Mouse (Mus musculus) MEL (cell line): ENCODE measurements around the gene Zdhhc11.
"Not testable (repeated sequence)": the region's sequence is repeated elsewhere in the genome, so short reads cannot be mapped to it uniquely, and the experiment has no call there.

ENCODE experiments used
- CTCF ChIP-seq, 3 experiments: IDR thresholded peaks in 2 of 3; conservative IDR thresholded peaks in 1 of 3; 2 replicates each; pipeline ENCODE4 v1.5.1; 2011 to 2012; ENCODE audit warnings: low read length in 3 of 3, low read depth in 2 of 3, mild to moderate bottlenecking in 2 of 3, improper control_type of control experiment in 1 of 3, inconsistent platforms in 1 of 3, mixed read lengths in 1 of 3, moderate library complexity in 1 of 3; ENCODE audit not compliant: control insufficient read depth in 1 of 3, insufficient read depth in 1 of 3, poor library complexity in 1 of 3, severe bottlenecking in 1 of 3
- E2F4 ChIP-seq: IDR thresholded peaks from 2 replicates; pipeline ENCODE4 v1.6.1; 2011; ENCODE audit warnings: low read depth, low read length, improper control_type of control experiment, borderline replicate concordance
- EP300 ChIP-seq, 2 experiments: IDR thresholded peaks; 2 replicates each; pipeline ENCODE4 v1.6.1; 2011; ENCODE audit warnings: improper control_type of control experiment in 2 of 2, low read length in 2 of 2, low read depth in 1 of 2, mild to moderate bottlenecking in 1 of 2
- HCFC1 ChIP-seq: IDR thresholded peaks from 2 replicates; pipeline ENCODE4 v1.6.1; 2012; ENCODE audit warnings: low read depth, mild to moderate bottlenecking, inconsistent platforms, low read length, improper control_type of control experiment, moderate library complexity
- POLR2A ChIP-seq, 2 experiments: IDR thresholded peaks; 2 replicates each; pipeline ENCODE4 v1.6.1; 2011 to 2012; ENCODE audit warnings: low read length in 2 of 2, mild to moderate bottlenecking in 2 of 2, control low read depth in 1 of 2, improper control_type of control experiment in 1 of 2, low read depth in 1 of 2, moderate library complexity in 1 of 2; ENCODE audit not compliant: control insufficient read depth in 1 of 2, insufficient read depth in 1 of 2, poor library complexity in 1 of 2
- RAD21 ChIP-seq: IDR thresholded peaks from 2 replicates; pipeline ENCODE4 v1.6.1; 2011; ENCODE audit warnings: mild to moderate bottlenecking, low read depth, low read length, improper control_type of control experiment
- SIN3A ChIP-seq: IDR thresholded peaks from 2 replicates; pipeline ENCODE4 v1.6.1; 2012; ENCODE audit warnings: low read length, improper control_type of control experiment, inconsistent platforms
- USF2 ChIP-seq, 2 experiments: IDR thresholded peaks; 2 replicates each; pipeline ENCODE4 v1.6.1; 2011 to 2012; ENCODE audit warnings: improper control_type of control experiment in 2 of 2, low read length in 2 of 2, borderline replicate concordance in 1 of 2, inconsistent platforms in 1 of 2, low read depth in 1 of 2, mild to moderate bottlenecking in 1 of 2; ENCODE audit not compliant: insufficient read depth in 1 of 2
- ZC3H11A ChIP-seq: IDR thresholded peaks from 2 replicates; pipeline ENCODE4 v1.6.1; 2012; ENCODE audit warnings: low read depth, mild to moderate bottlenecking, inconsistent platforms, low read length, improper control_type of control experiment

GRCm38 (mm10) chr13:74019006-74019405 lies 55.4 kb downstream of the Zdhhc11 start:
- TF ChIP-seq USF2 (IDR thresholded peaks at IDR 0.05; ENCODE audit: borderline replicate concordance in 1 of 2, insufficient read depth in 1 of 2, low read depth in 1 of 2, low read length in 2 of 2); CTCF (IDR thresholded peaks at IDR 0.05 in 2 of 3, conservative IDR thresholded peaks at IDR 0.05 in 1 of 3; ENCODE audit: control insufficient read depth in 1 of 3, insufficient read depth in 1 of 3, low read depth in 2 of 3, low read length in 3 of 3, poor library complexity in 1 of 3, severe bottlenecking in 1 of 3); EP300 (IDR thresholded peaks at IDR 0.05; ENCODE audit: low read depth in 1 of 2, low read length in 2 of 2); E2F4; HCFC1; POLR2A (IDR thresholded peaks at IDR 0.05; ENCODE audit: control insufficient read depth in 1 of 2, insufficient read depth in 1 of 2, low read depth in 1 of 2, low read length in 2 of 2, poor library complexity in 1 of 2); ZC3H11A; SIN3A; RAD21: not testable (repeated sequence)
